Mouse (Mus musculus): ENCODE measurements at regions not wholly inside any gene's neighbourhood (a gene's known extent, or its start where the extent isn't known, plus 50 kb on each side); places are given as distances from the start of the nearest gene placed in this dataset.

GRCm38 (mm10) chr10:110542712-110543111, 86.7 kb upstream of the Nav3 start:
- TF ChIP-seq CTCF (conservative IDR thresholded peaks at IDR 0.05; ENCODE audit: low read length) (no peak), NANOG (IDR thresholded peaks at IDR 0.05; ENCODE audit: borderline replicate concordance, low read length) (no peak), POU5F1 (IDR thresholded peaks at IDR 0.05; ENCODE audit: borderline replicate concordance, low read length) (no peak)

All from E14TG2a.4 (cell line).